Mouse (Mus musculus): ENCODE data around the gene Zgrf1. TPM values are rescaled to one million over a fixed set of nuclear protein-coding genes. Genes with fewer than 3 reads are reported as not detected.

Gene Zgrf1
- total RNA-seq (2021), result 1 to 10 TPM; 8.6 to 9.1 TPM

DNA sequence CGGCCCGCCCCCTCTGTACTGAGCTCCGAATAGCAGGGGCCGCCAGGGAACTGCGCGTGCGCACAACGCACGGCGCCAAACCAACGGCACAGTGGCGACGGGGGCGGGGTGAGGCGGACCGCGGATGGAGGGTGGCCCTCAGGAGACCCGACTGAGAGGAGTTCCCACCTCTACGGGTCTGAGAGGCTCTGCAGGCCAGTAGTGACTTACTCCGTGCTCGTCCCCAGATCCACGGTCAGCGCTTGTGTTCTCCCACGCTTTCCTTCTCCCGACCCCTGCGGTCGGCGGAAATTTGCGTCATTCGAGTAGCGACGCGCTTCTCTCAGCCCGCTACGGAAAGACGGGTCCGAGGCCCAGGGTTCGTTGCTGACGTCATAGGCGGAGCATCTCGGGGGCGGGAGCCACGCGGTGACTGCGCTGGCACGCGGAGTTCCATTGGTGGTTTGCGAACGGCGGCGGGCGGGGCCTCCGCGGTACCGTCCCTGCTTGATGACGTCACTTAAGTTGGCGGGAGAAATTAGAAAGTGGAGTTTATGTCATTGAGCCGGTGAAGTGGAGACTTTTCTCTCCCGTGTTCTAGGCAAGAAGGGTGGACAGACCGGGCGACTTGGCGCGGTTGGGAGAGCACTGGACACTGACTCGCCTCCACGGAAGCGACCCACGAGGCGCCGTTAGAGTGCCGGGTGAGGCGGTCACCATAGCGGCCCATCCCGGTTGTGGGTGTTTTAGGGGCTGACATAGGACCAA lies at the start of gene Zgrf1, which contains the start of gene Larp7:
TSS of gene Zgrf1 (plus strand) at position 517 of the 747 bp plus-strand sequence.
TSS of gene Larp7 (minus strand) at position 377 of the 747 bp plus-strand sequence.
- DNase-seq, result peak; percentile 99

- no peak for DNase-seq
Observed at GRCm38 (mm10) chr3:127507878-127508783, 45.2 kb upstream of the Zgrf1 start.

DNA sequence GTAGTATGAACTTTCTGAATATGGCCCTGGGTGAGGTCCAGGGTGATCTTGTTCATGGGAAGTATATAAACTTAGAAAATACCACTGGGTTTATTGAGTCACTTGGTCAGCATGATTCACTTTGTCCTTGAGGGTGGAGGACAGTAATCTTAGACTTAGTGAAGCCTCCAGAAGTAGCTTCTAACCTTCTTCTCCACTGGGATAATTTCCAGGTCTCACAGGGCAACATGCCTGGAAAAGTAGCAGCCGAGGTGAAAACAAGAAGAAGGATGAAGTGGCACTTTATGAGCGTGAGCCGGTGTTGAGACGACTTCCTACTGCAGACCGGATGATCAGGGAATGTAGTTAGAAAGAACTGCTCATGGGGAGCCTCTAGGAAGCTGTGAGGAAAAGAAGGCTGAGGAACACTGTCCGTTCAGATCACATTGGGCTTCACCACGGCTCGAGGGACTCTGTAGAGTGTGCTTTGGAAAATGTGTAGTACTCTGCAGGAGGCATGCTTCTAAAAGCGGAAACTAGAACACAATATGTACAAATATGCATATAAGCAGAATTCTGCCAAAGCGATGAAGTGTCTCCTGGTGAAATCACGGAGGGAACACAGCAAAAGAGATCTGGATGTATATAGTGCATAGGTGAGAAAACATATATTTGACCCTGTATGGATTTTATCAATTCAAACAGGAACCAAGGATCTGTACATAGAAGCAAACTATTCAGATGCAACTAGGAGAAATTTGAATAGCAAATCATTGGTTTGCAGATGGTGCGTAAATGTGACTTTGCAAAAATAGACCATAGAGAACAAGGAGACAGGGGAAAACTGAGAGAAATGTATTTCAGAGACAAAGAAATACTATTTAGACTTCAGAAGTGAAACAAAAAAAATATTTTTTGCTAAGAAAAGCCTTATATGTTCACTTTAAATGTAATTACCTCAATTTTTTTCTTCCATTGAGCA lies 41.2 kb upstream of the Zgrf1 start:
- DNase-seq, result no peak

- DNase-seq, result no peak
Observed at GRCm38 (mm10) chr3:127512794-127513335, 40.4 kb upstream of the Zgrf1 start.

DNA sequence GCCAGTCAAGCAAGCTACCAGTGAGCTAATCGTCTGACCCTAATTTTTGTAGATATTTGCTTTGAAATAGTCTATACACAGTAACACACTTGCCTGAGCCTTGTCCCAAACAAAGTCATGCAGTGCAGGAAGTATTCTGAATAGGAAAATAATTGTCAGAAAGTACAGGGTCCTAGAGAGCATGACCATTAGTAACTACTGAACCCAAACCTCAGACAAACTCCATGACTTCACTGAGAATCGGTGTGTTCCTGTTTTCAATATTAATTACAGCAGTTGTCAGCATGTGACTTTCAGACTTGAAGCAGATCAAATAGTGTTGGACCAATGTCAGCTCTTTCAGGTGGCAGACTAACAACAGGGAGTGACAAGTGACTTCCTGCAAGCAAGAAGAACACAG lies 39.6 kb upstream of the Zgrf1 start:
- no peak for DNase-seq

DNA sequence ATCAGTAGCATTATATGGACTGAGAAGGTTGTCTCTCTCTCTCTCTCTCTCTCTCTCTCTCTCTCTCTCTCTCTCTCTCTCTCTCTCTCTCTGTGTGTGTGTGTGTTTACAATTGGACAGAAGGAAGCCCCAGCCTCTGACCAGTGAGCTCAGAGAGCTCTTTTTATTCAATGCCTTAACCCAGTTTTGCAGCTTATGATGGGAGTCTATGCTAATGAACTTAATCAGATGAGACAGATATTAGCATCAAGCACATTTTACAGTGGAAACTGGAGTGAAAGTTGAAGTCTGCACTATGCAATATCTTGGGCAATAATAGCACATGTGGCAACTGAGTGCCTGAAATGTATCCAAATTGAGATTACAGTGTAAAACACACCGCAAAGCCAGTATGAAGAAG lies 38.0 kb upstream of the Zgrf1 start:
- no peak for DNase-seq

DNA sequence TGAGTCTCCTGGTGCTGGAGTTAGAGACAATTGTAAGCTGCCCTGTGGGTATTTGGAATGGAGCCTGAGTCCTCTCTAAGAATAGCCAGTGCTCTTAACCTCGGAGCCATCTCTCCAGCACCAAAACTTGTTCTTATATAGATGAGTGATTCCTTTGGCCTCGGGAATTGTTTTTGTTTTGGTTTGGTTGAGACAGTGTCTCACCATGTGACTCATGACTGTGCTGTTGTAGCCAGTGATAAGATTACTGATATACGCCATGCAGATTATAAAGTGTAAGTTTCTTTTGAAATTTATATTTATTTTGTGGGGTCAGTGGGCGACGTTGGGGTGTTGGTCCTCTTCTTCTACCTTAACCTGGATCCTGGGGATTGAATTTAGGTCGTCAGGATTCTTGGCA lies 33.0 kb upstream of the Zgrf1 start:
- no peak for DNase-seq

DNA sequence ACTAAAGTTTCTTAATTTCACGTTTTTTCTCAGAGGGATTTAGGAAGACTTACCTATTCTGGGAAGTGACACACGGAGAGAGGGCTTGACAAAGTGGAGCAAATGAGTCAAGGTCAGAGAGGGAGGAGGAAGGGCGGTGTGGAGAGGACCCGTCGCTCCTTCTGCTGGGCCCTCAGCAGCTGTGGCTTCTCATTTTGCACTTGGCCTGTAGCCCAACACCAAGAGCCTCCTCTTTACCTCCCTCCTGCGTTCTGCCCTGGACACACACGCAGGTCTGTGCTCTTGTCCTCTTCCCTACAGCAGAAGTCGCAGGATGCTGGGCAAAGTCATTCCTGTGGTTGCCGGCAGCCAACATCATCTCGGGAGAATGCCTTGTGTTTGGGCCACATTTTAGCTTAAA lies 32.1 kb upstream of the Zgrf1 start:
- DNase-seq, result peak; percentile 52

GRCm38 (mm10) chr3:127525188-127525819 lies 28.0 kb upstream of the Zgrf1 start:
- peak; percentile 35 for DNase-seq

- peak; percentile 39 for DNase-seq
Observed at GRCm38 (mm10) chr3:127527465-127528034, 25.7 kb upstream of the Zgrf1 start.

- DNase-seq, result no peak
Observed at GRCm38 (mm10) chr3:127529210-127529609, 24.1 kb upstream of the Zgrf1 start.

DNA sequence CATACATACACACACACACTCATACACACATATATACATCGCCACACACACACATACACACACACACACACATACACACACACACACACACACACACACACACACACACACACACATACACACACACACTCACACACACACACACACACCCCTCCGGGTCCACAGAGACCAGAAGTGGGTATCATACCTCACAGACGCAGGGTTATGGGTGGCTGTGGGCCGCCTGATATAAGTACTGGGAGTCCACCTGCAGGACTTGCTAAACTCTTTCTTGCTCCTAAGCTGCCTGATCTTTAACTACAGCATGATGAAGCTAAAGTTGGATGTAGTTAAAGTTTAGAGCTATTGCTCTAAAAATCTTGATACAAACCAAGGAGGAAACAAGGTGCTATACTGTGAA lies 23.5 kb upstream of the Zgrf1 start:
- no peak for DNase-seq

GRCm38 (mm10) chr3:127530293-127530692 lies 23.0 kb upstream of the Zgrf1 start:
- no peak for DNase-seq

DNA sequence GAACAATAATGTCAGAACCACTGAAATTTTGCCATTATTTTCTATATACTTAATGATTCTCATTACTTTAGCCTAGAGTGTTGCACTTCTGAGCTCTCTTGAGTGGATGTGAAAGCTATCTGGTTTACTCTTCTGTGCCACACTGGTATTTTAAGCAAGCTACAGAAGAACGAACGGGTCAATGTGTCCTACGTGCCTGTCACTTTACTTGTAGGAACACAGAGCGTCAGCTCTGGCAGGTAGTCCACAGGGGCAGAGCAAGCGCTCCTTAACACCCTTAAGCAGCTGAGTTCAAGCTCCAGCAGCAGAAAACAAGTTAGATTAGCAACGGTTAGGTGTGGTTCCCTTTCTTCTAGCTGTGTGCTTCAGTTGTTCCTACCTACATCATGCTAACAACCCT lies 14.1 kb upstream of the Zgrf1 start:
- no peak for DNase-seq

- DNase-seq, result no peak
Observed at GRCm38 (mm10) chr3:127543976-127544375, 9.3 kb upstream of the Zgrf1 start.

DNA sequence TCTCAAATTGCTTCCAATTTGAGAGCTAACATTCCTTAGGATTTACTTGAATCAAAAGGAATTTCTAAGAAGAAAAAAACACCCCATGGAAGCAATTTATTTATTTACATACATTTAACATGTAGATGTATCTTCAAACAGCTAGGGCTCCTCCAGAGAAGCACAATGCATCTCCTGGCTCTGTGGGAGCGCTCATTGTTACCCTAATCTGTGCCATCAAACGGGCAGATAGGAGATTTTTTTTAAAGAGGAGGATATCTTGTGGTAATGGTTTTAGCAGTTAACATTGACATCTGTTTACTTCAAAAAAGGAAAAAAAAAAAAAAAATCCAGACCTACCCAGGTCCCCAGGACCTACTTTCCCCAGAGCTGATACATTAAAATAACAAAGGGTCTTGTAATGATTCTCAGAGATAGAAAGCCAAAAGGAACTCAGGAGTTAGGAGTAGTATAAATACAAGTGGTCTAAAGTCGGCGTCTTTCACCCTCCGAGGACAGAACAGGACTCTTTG lies 8.6 kb upstream of the Zgrf1 start:
- no peak for DNase-seq

GRCm38 (mm10) chr3:127547882-127548281 lies 5.4 kb upstream of the Zgrf1 start:
- DNase-seq, result peak; percentile 37

GRCm38 (mm10) chr3:127552434-127552972 lies 786 bp upstream of the Zgrf1 start:
- peak; percentile 8 for DNase-seq

GRCm38 (mm10) chr3:127553720-127554043 lies 393 bp downstream of the Zgrf1 start:
- DNase-seq, result no peak

DNA sequence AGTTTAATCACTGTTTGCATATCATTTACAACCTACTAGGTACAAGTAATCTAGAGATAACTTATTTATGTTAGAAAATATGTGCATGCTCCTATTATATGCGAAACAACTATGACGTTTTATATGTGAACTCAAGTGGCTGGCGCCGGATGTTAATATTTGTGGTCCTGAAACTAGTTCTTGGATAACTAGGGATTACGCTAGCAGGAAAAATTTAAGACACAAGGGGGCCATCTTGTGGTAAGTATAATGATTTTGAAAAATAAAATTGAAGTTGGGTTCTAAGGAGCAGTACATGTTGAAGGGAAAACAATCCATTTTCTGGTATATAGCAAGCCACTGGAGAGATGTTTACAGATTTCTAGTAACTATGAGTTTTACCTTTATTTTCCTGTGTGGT lies 1.4 kb downstream of the Zgrf1 start:
- no peak for DNase-seq

DNA sequence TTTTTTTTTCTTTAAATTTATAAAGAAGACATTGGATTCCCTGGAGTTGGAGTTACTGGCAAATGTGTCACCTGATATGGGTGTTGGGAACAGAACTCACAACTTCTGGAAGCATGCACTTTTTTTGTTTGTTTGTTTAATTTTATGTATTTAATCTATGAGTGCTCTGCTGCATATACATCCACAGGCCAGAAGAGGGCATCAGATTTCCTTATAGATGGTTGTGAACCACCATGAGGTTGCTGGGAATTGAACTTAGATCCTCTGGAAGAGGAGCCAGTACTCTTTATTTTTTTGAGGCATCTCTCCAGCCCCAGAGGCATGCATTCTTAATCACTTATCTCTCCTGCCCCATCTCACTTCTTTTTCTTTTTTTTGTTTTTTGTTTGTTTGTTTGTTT lies 4.9 kb downstream of the Zgrf1 start:
- no peak for DNase-seq
